Mouse (Mus musculus) MEL (cell line): ENCODE data around the gene Fscn2. TPM values are rescaled to one million over a fixed set of nuclear protein-coding genes. Genes with fewer than 3 reads are reported as not detected.
"Not testable (repeated sequence)": the region's sequence is repeated elsewhere in the genome, so short reads cannot be mapped to it uniquely, and the experiment has no call there.

Experiments used
- DNase-seq: peaks from one replicate; pipeline ENCODE4 v3.0.0; 2011; ENCODE audit warnings: low read depth, low spot score
- H3K27ac ChIP-seq: 2 replicates; pipeline ENCODE4 v1.5.1; 2012; ENCODE audit warnings: low read depth, mild to moderate bottlenecking, control low read depth, low read length, moderate library complexity; ENCODE audit not compliant: control insufficient read depth
- H3K27me3 ChIP-seq, 2 experiments: fragments of 150-350 bp in 1 of 2; sonication (generic) in 1 of 2; 2 replicates each; pipeline ENCODE4 v1.6.1; 2012; ENCODE audit warnings: low read length in 2 of 2, mild to moderate bottlenecking in 2 of 2, improper control_type of control experiment in 1 of 2, moderate library complexity in 1 of 2; ENCODE audit not compliant: insufficient read depth in 2 of 2, control insufficient read depth in 1 of 2
- H3K36me3 ChIP-seq, 2 experiments: 2 replicates each; pipeline ENCODE4 v1.6.1; 2012 to 2014; ENCODE audit warnings: low read length in 2 of 2, improper control_type of control experiment in 1 of 2, inconsistent platforms in 1 of 2, mild to moderate bottlenecking in 1 of 2; ENCODE audit not compliant: insufficient read depth in 2 of 2, control insufficient read depth in 1 of 2
- H3K4me1 ChIP-seq, 2 experiments: fragments of 150-350 bp in 1 of 2; sonication (generic) in 1 of 2; 2 replicates each; pipeline ENCODE4 v1.6.1; 2012; ENCODE audit warnings: low read length in 2 of 2, improper control_type of control experiment in 1 of 2, mild to moderate bottlenecking in 1 of 2; ENCODE audit not compliant: insufficient read depth in 2 of 2, control insufficient read depth in 1 of 2
- H3K4me3 ChIP-seq, 2 experiments: fragments of 150-350 bp in 1 of 2; sonication (generic) in 1 of 2; 2 replicates each; pipeline ENCODE4 v1.5.1; 2012; ENCODE audit warnings: low read depth in 2 of 2, low read length in 2 of 2, mild to moderate bottlenecking in 2 of 2, moderate library complexity in 2 of 2, control low read depth in 1 of 2, improper control_type of control experiment in 1 of 2; ENCODE audit not compliant: control insufficient read depth in 1 of 2, insufficient read depth in 1 of 2
- H3K79me2 ChIP-seq: 2 replicates; pipeline ENCODE4 v1.6.1; 2012; ENCODE audit warnings: mild to moderate bottlenecking, low read length, moderate library complexity; ENCODE audit not compliant: control insufficient read depth, poor library complexity, insufficient read depth
- H3K9ac ChIP-seq: 2 replicates; pipeline ENCODE4 v1.6.1; 2012; ENCODE audit warnings: low read depth, mild to moderate bottlenecking, control low read depth, low read length, moderate library complexity; ENCODE audit not compliant: control insufficient read depth, poor library complexity, severe bottlenecking
- H3K9me3 ChIP-seq: fragments of 150-350 bp; sonication (generic); replicated peaks from 2 replicates; pipeline ENCODE4 v1.6.1; 2012; ENCODE audit warnings: mild to moderate bottlenecking, low read length, improper control_type of control experiment, moderate library complexity; ENCODE audit not compliant: insufficient read depth
- CTCF ChIP-seq, 3 experiments: IDR thresholded peaks in 2 of 3; conservative IDR thresholded peaks in 1 of 3; 2 replicates each; pipeline ENCODE4 v1.5.1; 2011 to 2012; ENCODE audit warnings: low read length in 3 of 3, low read depth in 2 of 3, mild to moderate bottlenecking in 2 of 3, improper control_type of control experiment in 1 of 3, inconsistent platforms in 1 of 3, mixed read lengths in 1 of 3, moderate library complexity in 1 of 3; ENCODE audit not compliant: control insufficient read depth in 1 of 3, insufficient read depth in 1 of 3, poor library complexity in 1 of 3, severe bottlenecking in 1 of 3
- ZNF384 ChIP-seq: IDR thresholded peaks from 2 replicates; pipeline ENCODE4 v1.6.1; 2012; ENCODE audit warnings: low read depth, mild to moderate bottlenecking, inconsistent platforms, low read length, improper control_type of control experiment
- polyA plus RNA-seq, 2 experiments: library from polyadenylated mRNA; stranded (reverse) in 1 of 2; unstranded in 1 of 2; fragments of >175 nt in 1 of 2; fragments of >200 nt in 1 of 2; gene quantifications; 2 replicates each; pipeline versions ENCODE4 v1.2.1 to v1.2.4; 2012; ENCODE audit warnings: low replicate concordance in 2 of 2, low read depth in 1 of 2; ENCODE audit not compliant: insufficient read length in 2 of 2, insufficient read depth in 1 of 2, missing spikeins in 1 of 2
- total RNA-seq: library from RNA; depleted of rRNA; stranded (reverse); fragments of 300-350 nt; gene quantifications from 2 replicates; pipeline ENCODE4 v1.2.3, GENCODE M21; 2012; rRNA removed

Fscn2 gene
- total and polyA plus RNA-seq, 3 experiments = 0.61 to 0.62 TPM; not detected in 1

DNA sequence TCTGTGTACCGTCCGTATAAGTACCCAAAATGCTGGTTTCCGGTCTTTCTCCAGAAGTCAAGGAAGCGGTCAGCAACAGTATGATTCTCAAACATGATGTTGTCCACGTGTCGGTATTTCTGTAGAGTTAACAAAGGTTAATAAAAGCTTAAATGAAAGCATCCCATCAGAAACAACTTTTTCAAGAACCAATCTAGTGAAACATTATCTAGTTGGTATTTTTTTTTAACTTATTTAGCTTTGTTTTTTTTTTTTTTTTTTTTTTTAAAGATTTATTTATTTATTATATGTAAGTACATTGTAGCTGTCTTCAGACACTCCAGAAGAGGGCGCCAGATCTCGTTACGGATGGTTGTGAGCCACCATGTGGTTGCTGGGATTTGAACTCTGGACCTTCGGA lies 52.3 kb downstream of the Fscn2 start:
- not testable (repeated sequence) for H3K4me1 ChIP-seq
- TF ChIP-seq ZNF384 (peak; percentile 74), CTCF (IDR thresholded peaks at IDR 0.05 in 2 of 3, conservative IDR thresholded peaks at IDR 0.05 in 1 of 3; ENCODE audit: control insufficient read depth in 1 of 3, insufficient read depth in 1 of 3, low read depth in 2 of 3, low read length in 3 of 3, poor library complexity in 1 of 3, severe bottlenecking in 1 of 3) (0 out of 6 replicates have a peak, but pooled peaks of 1 of the 3 experiments have one; percentile 3)

More for the DNA sequence above, 52.3 kb downstream of the Fscn2 start:
- H3K9ac ChIP-seq, H3K79me2 ChIP-seq, H3K27ac ChIP-seq, H3K4me3 ChIP-seq, H3K27me3 ChIP-seq, H3K9me3 ChIP-seq, DNase-seq: not testable (repeated sequence)
- H3K36me3 ChIP-seq = peaks cover 0 to 50% of the 10 kb centered on the region in 2 experiments; a peak in 2 of 4 replicates

Other genes starting within 250 kb of the Fscn2 start
- gene Slc38a10, start 210.2 kb upstream of the Fscn2 start, total RNA-seq = 71.3 and 78.2 TPM in 2 replicates
- gene Slc38a10, start 210.2 kb upstream of the Fscn2 start, polyA plus RNA-seq = 10 to 100 TPM in 1 of 2 experiments, not detected in 1; 80.7 TPM
- 0.03 and 0.04 TPM in 2 replicates for gene Bahcc1, start 128.6 kb upstream of the Fscn2 start, total RNA-seq
- under 1 TPM in 1 of 2 experiments, not detected in 1; 0.26 TPM for gene Bahcc1, start 128.6 kb upstream of the Fscn2 start, polyA plus RNA-seq
- gene Actg1, start 13.0 kb upstream of the Fscn2 start, total RNA-seq = 1,328 and 1,871 TPM in 2 replicates
- 1,000 to 10,000 TPM in 1 of 2 experiments, 100 to 1,000 TPM in 1; 899 to 1,784 TPM for gene Actg1, start 13.0 kb upstream of the Fscn2 start, polyA plus RNA-seq
- 34.9 and 45.7 TPM in 2 replicates for gene Faap100, start 17.2 kb downstream of the Fscn2 start, total RNA-seq
- 10 to 100 TPM in 1 of 2 experiments, not detected in 1; 27.1 TPM for gene Faap100, start 17.2 kb downstream of the Fscn2 start, polyA plus RNA-seq
- gene Nploc4, start 76.2 kb downstream of the Fscn2 start, total RNA-seq = 77.4 and 88.3 TPM in 2 replicates
- gene Nploc4, start 76.2 kb downstream of the Fscn2 start, polyA plus RNA-seq = 100 to 1,000 TPM; 117 to 352 TPM
- gene Tspan10, start 81.1 kb downstream of the Fscn2 start, total RNA-seq = 0.20 and 0.65 TPM in 2 replicates
- under 1 TPM in 1 of 2 experiments, not detected in 1; 0.29 TPM for gene Tspan10, start 81.1 kb downstream of the Fscn2 start, polyA plus RNA-seq
- gene Pde6g, start 92.0 kb downstream of the Fscn2 start, total RNA-seq = 0.35 and 0.46 TPM in 2 replicates
- under 1 TPM in 1 of 2 experiments, not detected in 1; 0.84 TPM for gene Pde6g, start 92.0 kb downstream of the Fscn2 start, polyA plus RNA-seq
- gene Oxld1, start 96.5 kb downstream of the Fscn2 start, total RNA-seq = 15.9 and 17.6 TPM in 2 replicates
- gene Oxld1, start 96.5 kb downstream of the Fscn2 start, polyA plus RNA-seq = 10 to 100 TPM in 1 of 2 experiments, not detected in 1; 17.5 TPM
- gene Ccdc137, start 96.6 kb downstream of the Fscn2 start, total RNA-seq = 66.1 and 104 TPM in 2 replicates
- gene Ccdc137, start 96.6 kb downstream of the Fscn2 start, polyA plus RNA-seq = 100 to 1,000 TPM in 1 of 2 experiments, not detected in 1; 116 TPM
- 19.8 and 20.8 TPM in 2 replicates for gene Arl16, start 106.1 kb downstream of the Fscn2 start, total RNA-seq
- 10 to 100 TPM in 1 of 2 experiments, not detected in 1; 20.0 TPM for gene Arl16, start 106.1 kb downstream of the Fscn2 start, polyA plus RNA-seq
- gene Mrpl12, start 123.1 kb downstream of the Fscn2 start, total RNA-seq = 401 and 457 TPM in 2 replicates
- 100 to 1,000 TPM; 374 to 461 TPM for gene Mrpl12, start 123.1 kb downstream of the Fscn2 start, polyA plus RNA-seq
- gene Slc25a10, start 130.3 kb downstream of the Fscn2 start, total RNA-seq = 40.4 and 52.0 TPM in 2 replicates
- gene Slc25a10, start 130.3 kb downstream of the Fscn2 start, polyA plus RNA-seq = 10 to 100 TPM in 1 of 2 experiments, not detected in 1; 53.6 TPM
- not detected in 2 replicates for gene Gcgr, start 169.2 kb downstream of the Fscn2 start, total RNA-seq
- gene Gcgr, start 169.2 kb downstream of the Fscn2 start, polyA plus RNA-seq = not detected
- gene Mcrip1, start 188.2 kb downstream of the Fscn2 start, total RNA-seq = 27.2 and 36.6 TPM in 2 replicates
- 10 to 100 TPM in 1 of 2 experiments, not detected in 1; 83.5 TPM for gene Mcrip1, start 188.2 kb downstream of the Fscn2 start, polyA plus RNA-seq
- gene Ppp1r27, start 189.6 kb downstream of the Fscn2 start, total RNA-seq = not detected in 2 replicates
- gene Ppp1r27, start 189.6 kb downstream of the Fscn2 start, polyA plus RNA-seq = not detected
- 625 and 639 TPM in 2 replicates for gene P4hb, start 211.7 kb downstream of the Fscn2 start, total RNA-seq
- 1,000 to 10,000 TPM in 1 of 2 experiments, 100 to 1,000 TPM in 1; 563 to 1,152 TPM for gene P4hb, start 211.7 kb downstream of the Fscn2 start, polyA plus RNA-seq
- 364 and 367 TPM in 2 replicates for gene Arhgdia, start 220.1 kb downstream of the Fscn2 start, total RNA-seq
- gene Arhgdia, start 220.1 kb downstream of the Fscn2 start, polyA plus RNA-seq = 100 to 1,000 TPM; 601 to 821 TPM
- gene Alyref, start 236.8 kb downstream of the Fscn2 start, total RNA-seq = 1,072 and 1,078 TPM in 2 replicates
- 100 to 1,000 TPM in 1 of 2 experiments, not detected in 1; 600 TPM for gene Alyref, start 236.8 kb downstream of the Fscn2 start, polyA plus RNA-seq
- 97.3 and 130 TPM in 2 replicates for gene Anapc11, start 236.9 kb downstream of the Fscn2 start, total RNA-seq
- 100 to 1,000 TPM in 1 of 2 experiments, not detected in 1; 120 TPM for gene Anapc11, start 236.9 kb downstream of the Fscn2 start, polyA plus RNA-seq
- 0.27 and 0.62 TPM in 2 replicates for gene Npb, start 246.9 kb downstream of the Fscn2 start, total RNA-seq
- gene Npb, start 246.9 kb downstream of the Fscn2 start, polyA plus RNA-seq = 1 to 10 TPM in 1 of 2 experiments, not detected in 1; 1.7 TPM